Mouse (Mus musculus) right cerebral cortex, postnatal 4 days (tissue): ENCODE data around the gene Themis2.
A peak's percentile ranks its signal among the peaks of the same experiment; 100 is the strongest.
"Not testable (repeated sequence)": the region's sequence is repeated elsewhere in the genome, so short reads cannot be mapped to it uniquely, and the experiment has no call there.

ENCODE experiments used
- DNase-seq: peaks from one replicate; pipeline ENCODE4 v3.0.0-alpha.2; 2022

Gene Themis2

DNA sequence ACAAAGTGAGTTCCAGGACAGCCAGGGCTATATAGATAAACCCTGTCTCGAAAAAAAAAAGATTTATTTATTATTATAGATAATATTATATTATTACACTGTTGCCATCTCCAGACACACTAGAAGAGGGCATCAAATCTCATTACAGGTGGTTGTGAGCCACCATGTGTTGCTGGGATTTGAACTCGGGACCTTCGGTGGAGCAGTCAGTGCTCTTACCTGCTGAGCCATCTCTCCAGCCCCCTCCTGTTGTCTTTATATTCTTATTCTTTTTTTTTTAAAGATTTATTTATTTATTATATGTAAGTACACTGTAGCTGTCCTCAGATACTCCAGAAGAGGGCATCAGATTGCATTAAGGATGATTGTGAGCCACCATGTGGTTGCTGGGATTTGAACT, 2.5 kb upstream of the Themis2 start:
- DNase-seq = not testable (repeated sequence)

DNA sequence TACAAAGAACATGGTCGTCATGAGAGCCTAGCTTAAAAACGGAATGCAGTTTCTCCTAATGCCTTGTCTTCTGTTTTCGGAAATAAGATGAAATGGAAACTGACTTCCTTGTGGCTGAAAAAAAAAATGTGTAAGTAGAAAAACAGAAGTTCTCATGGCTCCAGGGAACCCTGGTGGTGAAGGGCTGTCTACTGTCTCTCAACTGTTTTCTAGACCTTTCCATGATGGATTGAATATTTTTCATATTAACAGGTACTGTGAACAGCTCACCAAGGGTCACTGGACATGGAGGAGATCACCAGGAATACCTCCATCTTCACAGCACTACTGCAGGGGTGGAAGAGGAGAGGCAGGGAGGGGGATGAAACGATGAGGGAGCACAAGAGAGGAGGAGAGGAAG, 1.8 kb upstream of the Themis2 start:
- no peak for DNase-seq

DNA sequence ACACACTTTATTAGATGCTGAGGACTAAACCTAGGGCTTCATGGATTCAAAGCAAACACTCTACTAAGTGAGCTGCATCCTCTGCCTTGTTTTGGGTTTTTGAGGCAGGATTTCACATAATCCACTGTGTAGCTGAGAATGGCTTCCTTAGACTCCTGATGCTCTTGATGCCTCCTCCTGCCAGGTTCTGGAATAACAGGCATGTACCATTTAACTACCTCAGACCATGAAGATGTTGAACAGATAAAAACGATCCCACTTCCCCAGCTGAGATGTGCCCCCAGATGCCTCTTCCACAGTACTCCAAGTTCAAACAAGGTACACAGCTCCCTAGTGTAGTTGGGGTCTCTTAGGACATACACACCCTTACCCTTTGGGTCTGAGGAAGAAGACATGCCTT, 1.3 kb upstream of the Themis2 start:
- DNase-seq = no peak

DNA sequence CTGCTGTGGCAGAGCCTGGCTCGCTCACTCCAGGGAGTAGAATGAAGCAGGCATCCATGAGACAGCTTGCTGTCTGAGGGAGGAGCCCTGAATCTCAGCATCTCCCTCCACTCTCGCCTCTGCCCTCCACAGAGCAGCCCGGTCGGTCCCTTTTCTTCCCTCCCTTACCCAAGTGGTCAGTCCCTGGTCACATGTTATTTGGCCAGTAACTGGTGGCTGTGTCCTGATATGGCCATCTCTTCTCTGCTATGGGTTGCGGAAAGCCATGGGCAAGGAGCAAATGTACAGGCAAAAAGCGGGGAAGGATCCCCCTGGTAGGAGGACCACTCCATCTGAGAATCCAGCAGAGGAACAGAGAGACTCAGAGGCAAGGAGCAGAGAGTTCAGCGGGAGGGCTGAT, 1.0 kb downstream of the Themis2 start:
- DNase-seq = no peak

DNA sequence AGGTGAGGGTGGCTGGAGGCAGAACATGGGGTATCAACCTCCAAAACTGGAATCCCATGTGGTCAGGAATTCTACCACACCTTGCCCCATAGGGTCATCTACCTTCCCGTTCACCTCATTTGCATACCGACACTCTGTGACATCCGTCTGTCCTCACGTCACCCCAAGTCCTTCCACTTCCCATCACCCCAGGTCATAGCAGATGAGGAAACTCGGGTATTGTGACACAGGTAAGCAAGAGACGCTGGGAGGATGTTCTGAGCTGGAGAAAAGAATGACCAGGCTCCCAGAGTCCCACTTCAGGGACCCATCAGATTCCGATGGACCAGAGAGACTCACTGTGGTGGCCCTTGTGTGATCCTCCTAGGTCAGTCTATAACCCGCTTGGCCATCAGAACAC, 1.4 kb downstream of the Themis2 start:
- DNase-seq = no peak

DNA sequence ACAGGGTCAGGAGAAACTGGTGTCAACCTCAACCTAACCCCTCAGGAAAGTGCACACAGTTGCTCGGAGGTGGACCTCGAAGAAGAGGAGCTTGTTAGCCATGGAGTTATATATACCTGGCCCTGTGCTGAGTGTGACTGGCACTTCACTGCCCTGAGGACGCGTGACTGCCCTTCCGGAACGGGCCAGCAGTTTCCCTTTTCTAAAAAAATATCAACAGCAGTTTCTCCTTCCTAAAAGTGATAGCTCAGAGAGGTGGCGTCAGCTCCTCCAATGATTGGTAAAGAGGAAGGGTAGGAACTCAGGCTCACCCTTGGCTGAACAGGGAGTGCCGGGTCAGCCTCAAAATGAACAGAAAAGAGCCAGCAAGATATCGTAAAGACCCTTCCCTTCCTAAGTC, 2.2 kb downstream of the Themis2 start:
- no peak for DNase-seq

DNA sequence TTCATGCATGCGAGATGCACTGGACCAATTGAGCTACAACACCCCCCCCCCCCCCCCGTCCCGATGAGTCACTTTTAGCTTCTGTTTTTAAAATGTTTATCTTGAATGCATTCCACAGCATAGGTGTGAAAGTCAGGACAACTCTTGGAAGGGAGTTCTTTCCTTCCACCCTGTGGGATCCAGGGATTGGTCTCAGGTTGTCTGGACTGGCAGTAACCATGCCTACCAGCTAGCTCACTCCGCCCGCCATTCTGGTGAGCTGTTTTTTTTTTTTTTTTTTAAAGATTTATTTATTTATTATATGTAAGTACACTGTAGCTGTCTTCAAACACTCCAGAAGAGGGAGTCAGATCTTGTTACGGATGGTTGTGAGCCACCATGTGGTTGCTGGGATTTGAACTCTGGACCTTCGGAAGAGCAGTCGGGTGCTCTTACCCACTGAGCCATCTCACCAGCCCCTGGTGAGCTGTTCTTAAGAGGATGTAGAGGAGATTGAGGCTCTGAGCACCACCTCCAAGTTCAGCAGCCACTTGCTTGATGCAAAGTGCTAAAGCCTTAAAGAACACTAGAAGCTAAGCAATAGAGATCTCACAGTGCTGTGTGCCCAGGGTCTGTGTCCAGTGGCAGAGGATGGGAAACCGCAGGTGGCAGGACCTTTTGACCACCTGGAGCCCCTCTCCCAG, 2.7 kb downstream of the Themis2 start:
- DNase-seq = not testable (repeated sequence)

DNA sequence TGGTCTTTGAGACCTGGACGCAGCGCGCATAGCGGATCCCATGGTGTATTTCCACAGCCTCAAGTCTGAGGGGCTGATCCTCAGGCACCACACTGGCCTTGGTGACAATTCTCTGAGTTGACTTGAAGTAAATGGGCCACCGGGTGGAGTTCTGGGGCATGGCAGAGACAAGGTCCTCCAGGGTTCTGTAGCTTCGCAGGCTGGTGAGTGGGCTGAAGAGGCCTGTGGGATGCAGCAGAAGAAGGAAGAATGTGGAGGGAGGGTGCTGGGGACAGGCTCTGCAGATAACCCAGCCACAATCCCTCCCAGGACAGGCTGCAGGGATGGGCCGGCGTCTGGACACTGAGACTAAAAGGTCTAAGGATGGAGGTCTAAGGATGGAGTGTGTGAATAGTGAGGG, 6.5 kb downstream of the Themis2 start:
- no peak for DNase-seq

DNA sequence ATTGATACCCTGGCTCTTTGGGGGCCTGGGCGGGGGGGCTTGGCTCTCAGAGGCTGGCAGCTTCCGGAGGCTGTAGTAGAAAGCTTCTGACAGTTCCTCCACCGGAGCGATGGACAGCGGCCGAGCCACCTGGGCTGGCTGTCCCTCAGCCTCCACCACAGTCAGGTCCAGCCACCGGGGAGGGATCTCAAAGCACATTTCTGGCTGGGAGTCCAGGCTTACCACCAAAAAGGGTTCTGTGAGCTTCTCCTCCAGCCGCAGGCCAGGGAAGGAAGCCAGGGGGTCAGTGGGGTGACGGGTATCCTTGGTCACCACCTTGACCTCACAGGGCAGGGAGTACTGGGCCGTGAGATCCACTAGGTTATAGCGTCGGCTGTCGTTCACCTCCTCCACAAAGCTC, 11.0 kb downstream of the Themis2 start:
- no peak for DNase-seq

DNA sequence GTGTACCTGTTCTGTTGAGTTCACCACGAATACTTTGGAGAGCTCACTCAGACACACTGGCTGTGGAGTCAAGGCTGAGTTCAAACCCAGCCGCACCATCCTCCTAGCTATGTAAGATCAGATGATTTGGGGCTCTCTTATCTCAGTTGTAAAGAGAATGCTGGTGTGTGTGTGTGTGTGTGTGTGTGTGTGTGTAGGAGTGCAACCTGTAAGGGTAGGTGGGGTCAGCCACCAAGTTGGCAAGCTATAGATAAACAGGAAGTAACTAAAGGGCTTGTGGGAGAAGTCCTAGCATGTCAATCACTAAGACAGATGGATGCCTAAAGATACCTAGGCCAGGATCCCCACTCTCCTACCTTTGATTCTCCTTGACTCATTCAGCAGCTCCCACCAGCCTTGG, 12.5 kb downstream of the Themis2 start:
- no peak for DNase-seq

DNA sequence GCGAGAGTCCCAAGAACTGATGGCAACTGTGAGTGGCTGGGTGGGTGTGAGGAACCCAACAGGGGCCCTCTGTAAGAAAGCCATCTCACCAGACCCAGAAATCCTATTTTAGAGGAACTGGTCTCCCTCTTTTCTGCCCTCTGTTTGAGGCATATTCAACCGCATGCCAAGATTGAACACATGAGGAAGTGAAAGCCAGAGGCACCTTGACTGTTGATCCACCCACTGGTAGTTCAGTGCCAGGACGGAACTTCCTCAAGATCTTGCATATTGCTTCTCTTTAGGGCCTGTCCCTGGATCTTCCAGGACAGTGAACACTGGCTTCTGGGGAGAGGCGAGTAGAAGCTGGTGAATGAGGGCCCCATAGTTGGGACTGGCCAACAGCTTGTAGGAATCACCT, 15.9 kb downstream of the Themis2 start:
- no peak for DNase-seq

DNA sequence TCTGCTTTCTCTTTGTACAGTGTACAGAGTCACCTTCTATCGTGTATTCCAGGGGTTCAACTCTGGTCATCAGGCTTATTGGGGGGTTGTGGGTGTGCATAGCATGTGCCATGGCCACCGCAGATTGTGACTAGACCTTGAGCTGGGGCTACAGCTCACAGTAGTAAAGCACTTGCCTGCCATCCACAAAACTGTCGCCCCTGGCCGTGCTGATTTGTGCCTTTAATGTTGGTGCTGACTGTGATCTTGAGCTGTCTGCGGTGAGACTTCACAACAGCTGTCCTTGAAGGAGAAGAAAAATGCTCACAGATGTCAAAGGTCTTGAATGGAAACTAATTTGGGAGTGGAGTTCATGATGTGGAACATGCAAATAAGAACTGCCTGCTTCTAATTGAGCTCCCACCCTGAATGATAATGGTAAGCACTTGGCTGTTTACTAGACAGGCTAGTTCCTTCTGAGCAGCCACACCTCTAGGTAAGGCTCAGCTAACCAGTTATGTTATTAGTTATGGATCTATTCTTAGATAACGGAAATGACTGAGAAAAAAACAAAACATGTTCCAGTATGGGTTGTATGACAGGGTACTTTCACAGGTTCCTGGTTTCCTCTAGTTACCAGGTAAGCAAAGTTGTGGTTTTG, 17.5 kb downstream of the Themis2 start:
- DNase-seq = no peak

DNA sequence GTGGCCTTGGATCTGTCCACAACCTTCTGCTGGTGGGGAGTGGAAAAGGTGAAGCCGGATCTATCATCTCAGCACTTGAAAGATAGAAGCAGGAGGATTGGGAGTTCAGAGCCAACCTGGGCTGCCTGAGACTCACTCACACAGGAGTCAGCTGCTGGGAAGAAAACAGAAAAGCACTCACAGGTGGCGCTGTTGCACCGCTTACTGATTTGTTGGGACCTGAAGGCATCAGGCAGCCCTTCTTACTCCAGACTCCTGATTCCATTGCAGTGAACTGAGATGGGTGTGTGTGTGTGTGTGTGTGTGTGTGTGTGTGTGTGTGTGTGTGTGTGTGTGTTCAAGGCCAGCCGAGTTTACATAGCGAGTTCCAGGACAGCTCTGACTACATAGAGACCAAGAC, 19.4 kb downstream of the Themis2 start:
- peak; percentile 75 for DNase-seq

DNA sequence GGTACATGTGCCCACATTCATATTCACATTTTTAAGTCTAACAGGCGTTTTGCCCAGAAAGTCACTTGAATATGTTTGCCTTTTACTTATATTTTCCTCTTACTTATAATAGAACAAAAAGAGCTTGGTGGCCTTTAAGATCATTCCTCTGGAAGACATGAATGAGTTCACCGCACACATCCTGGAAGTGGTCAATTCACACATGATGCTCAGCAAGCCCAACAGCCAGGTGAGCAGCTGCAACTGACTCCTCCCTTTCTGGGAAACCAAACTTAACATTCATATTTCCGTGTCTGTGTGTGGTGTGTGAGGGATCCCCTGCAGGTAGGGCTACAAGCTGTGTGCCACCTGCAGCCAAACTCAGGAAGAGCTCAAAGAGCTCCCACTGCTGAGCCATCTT, 21.3 kb downstream of the Themis2 start:
- no peak for DNase-seq

DNA sequence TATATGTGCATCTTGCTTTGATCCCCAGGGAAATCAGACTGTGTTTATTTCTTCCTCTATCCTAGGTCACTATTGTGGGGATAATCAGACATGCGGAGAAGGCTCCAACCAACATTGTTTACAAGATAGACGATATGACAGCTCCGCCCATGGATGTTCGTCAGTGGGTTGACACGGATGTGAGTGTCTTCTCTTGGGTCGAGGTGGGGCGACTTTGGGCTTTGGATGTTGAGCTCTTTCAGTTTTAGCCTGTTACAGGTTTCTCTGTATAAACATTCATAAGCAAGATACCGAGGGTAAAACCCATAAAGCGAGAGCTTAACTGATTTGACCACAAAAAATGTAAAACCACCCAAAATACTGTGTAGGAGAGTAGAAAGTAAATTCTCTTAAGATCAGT, 24.4 kb downstream of the Themis2 start:
- no peak for DNase-seq

DNA sequence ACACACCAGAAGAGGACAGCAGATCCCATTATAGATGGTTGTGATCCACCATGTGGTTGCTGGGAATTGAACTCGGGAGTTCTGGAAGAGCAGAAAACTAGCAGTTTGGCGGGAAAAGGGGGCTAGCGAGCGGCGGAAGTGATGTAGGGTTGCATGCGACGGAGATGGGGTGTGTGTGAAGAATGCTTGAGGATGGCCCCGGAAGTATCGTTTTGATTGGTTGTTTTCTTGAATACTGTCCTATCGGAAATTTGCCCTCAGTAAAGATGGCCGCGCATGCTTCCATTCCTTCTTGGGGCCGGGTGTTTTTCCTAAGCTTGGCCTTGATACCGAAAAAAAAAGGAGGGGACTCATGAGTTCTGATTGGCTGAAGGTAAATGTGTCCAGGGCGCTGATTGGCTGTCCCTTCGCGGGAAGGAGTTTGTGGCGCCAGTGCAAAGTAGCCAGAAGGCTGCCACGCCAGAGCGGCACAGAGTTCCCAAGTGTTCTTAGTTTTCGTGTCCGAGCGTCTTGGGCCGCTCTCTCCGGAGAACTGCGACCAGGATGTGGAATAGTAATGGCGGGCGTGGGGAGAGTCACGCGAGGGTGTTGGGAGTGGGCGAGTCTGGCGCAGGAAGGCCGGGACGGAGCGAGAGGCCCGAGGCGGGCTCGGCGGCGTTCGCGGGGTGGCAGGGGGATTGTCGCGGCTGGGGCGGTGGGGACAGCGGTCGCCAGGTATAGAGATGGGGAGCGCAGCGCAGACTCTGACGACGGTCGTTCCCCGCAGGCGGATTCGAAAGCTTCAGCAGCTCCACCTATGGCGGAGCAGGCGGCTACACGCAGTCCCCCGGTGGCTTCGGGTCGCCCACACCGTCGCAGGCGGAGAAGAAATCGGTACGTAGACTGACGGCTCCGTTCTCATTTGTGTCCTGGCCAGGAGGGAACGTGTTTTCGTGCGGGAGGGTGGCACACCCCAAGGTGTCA, 28.0 kb downstream of the Themis2 start, which contains the start of gene Rpa2:
Rpa2 (plus strand) TSS at position 419 of the 963 bp plus-strand sequence.
- peak; percentile 98 for DNase-seq

DNA sequence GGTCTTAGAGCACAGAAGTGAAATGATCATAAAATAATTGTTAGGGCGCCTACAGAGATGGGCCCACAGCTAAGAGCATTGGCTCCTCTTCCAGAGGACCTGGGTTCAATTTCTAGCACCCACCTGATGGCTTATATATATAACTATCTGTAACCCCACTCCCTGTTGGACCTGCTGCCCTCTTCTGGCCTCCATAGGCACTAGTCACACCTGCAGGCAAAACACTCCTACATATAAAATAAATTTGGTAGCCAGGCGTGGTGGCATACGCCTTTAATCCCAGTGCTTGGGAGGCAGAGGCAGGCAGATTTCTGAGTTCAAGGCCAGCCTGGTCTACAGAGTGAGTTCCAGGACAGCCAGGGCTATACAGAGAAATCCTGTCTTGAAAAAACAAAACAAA, 33.1 kb downstream of the Themis2 start:
- not testable (repeated sequence) for DNase-seq

DNA sequence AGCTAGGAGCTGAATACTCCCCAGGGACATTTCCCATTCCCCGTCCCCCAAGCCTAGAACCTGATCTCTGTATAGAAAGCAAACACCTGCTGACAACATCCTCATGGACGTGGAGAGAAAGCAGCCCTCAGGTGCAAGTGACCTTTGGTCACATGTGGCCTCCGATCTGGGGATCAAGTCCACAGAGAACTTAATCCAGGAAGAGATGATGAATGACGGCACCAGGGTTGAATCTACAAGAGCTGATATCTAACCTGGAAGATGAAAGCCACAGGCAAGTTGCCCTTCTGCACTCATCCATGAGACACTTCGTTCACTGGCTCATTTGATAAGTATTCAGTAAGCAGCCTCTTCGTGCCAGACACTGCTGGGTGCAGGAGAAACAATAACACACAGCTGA, 33.6 kb downstream of the Themis2 start:
- no peak for DNase-seq

DNA sequence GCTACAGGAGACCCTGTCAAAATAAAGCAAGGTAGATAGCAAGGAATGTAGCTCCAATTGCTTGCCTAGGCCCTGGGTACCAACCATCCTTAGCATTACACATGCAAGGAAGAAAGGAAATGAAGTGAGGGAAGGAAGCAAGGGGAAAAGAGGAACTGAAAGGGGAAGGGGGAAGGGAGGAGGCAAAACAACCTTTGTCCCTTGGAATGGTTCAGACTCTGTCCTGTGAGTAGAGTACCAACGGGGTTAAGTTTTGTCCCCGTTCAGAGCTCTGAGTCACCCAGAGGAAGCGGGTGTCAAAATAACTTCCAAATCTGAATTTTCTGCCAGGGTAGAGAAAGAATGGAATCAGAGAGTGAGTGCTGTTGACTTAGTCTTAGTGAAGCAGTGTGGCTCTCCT, 35.9 kb downstream of the Themis2 start:
- DNase-seq = no peak

DNA sequence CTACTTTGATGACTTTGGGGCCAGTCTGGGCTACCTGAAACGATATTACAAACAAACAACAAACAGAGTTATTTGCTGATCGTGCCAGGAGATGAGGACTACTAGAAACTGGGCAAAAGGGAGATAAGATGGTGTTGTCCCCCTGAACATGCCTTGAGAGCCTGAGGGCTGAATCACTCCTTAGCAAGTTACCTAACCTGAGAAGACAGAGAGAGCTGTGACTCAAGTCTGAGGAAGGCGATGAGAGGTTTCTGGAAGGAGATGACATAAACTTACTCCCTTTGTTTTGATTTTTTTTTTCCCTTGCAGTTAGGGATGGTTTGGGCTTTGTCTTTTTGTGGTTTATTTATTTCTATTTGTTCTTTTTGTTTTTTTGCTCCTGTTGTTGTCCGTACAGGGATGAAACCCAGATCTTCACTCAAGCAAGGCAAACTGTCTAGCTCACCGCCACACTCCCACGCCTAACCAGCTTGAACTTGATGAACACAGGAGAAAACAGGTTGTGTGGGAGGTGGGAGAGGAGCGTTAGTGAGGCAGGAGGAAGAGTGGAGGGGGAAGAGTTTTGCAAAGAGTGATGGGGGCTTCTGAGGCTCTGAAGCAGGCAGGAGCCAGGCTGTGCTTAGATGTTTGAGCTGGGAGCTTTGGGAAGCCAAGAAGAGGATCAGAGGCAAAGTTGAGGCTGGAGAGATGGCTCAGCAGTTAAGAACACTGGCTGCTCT, 38.4 kb downstream of the Themis2 start:
- no peak for DNase-seq

DNA sequence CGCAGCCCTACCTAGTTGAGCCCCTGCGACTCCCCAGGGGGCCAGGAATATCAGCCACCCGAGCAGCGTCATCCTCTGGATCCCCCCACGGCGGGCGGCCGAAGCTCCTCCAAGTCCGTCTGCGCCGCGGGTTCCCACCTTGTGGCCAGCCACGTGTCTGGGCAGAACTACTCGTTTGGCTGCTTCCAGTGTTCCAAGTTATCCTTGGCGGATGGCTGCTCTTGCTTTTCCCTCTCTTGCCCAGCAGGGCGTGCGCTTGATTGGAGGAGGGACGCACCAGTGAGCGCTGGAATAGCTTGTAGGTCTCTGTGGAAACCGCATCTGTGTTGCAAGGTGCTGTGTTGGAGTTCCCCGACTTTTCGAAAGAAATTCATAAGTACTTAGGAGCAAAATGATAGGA, 39.2 kb downstream of the Themis2 start, which contains the start of gene Smpdl3b:
Smpdl3b (minus strand) TSS at position 279 of the 400 bp plus-strand sequence.
- DNase-seq = peak; percentile 65

DNA sequence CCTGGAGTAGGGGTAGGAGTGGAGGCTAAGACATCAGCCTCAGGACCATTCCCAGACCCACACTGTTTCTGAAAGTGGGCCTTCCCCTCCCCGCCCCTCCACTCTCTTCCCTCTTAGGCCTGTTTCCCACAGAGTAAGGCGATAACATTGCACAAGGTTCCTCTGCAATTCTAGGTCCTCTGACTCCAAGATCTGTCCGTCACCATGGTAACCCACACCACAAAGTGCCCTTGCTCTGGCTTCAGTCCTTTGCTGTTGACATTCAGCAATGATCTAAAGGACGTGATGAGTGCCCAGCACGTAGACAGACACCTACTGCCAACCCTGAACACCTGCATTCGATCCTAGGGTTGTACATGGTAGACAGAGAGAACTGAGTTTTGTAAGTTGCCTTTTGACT, 43.2 kb downstream of the Themis2 start:
- no peak for DNase-seq
